Comparison of ENCODE assay signal across 26 mouse cellular contexts in genomic region chr12:25355217-25355616, GRCm38 (mm10).
A peak's percentile ranks its signal among the peaks of the same experiment; 100 is the strongest.
DNase-seq lines count a peak whose midpoint lies in the region; ATAC-seq and TF ChIP-seq lines count a peak whose summit lies in the region.
"Had no signal": no experiment of that assay in that cellular context is flagged by ENCODE, and none has a peak within 500 bp of the region (broad histone marks: within the 10 kb centered on the region; RNA-seq: fewer than 3 reads in every experiment).

No protein-coding gene starts in this region.

- ATAC-seq in lung, embryonic 14.5 days (ENCODE audit: insufficient read depth) = no peak
- no peak for ATAC-seq in stomach, postnatal 0 days (ENCODE audit: low FRiP score, low TSS enrichment)
- no peak for ATAC-seq in forebrain, embryonic 15.5 days (replicated peaks)
- ATAC-seq: activated CD4-positive, CD25-positive, alpha-beta regulatory T cell, adult 4 months; forebrain, embryonic 13.5 days; inflammation-experienced regulatory T-cells, adult 6 months had no signal

- 0 out of 2 replicates have a peak, but pooled peaks have one; percentile 4 for TF ChIP-seq CTCF in heart, adult 2 months (IDR thresholded peaks at IDR 0.05)
- TF ChIP-seq CTCF in lung, embryonic 14.5 days (IDR thresholded peaks at IDR 0.05; ENCODE audit: low read depth) = peak; percentile 8; the same call in 1 of the 2 replicates
- peak; percentile 39; the same call in 1 of the 2 replicates for TF ChIP-seq CTCF in stomach, postnatal 0 days (IDR thresholded peaks at IDR 0.05; ENCODE audit: low read depth)

- 61% methylated on average over 1 of the region's 1 CpGs for WGBS in heart, adult 2 months
- WGBS in lung, embryonic 14.5 days = 63% methylated on average over 1 of the region's 1 CpGs
- WGBS in stomach, postnatal 0 days = 56% methylated on average over 1 of the region's 1 CpGs
- 58% methylated on average over 1 of the region's 1 CpGs for WGBS in forebrain, embryonic 15.5 days

- no peak for DNase-seq in heart, adult 2 months
- DNase-seq in heart, adult 11 months = no peak
- no peak for DNase-seq in lung, embryonic 14.5 days
- no peak for DNase-seq in lung, postnatal 4 days
- DNase-seq in ZHBTc4 (ENCODE audit: low read depth, low spot score) = peak; percentile 16
- no peak for DNase-seq in stomach, postnatal 0 days (ENCODE audit: low spot score)
- no peak for DNase-seq in kidney, postnatal 36 days
- DNase-seq: adrenal gland, adult 8-10 months; cerebellum, adult 8-10 months; cerebellum, postnatal 25 days; gastrocnemius, postnatal 25 days; heart, postnatal 14 days; kidney, adult 8-10 months; kidney, postnatal 14 days; left cerebral cortex, postnatal 4 days; liver, embryonic 13.5 days; lung, postnatal 36 days; midbrain, embryonic 14.5 days; thymus, postnatal 36 days had no signal

- TF ChIP-seq EP300 in heart, adult 2 months (IDR thresholded peaks at IDR 0.05; ENCODE audit: insufficient read depth, low read depth, low read length) = no peak
- TF ChIP-seq EP300 in stomach, postnatal 0 days (optimal IDR thresholded peaks at IDR 0.05) = no peak

- H3K4me1 ChIP-seq in heart, adult 2 months (ENCODE audit: control insufficient read depth, insufficient read depth, low read length) = no peaks in the 10 kb centered on the region
- H3K4me1 ChIP-seq in lung, embryonic 14.5 days (ENCODE audit: insufficient read depth) = no peaks in the 10 kb centered on the region
- no peaks in the 10 kb centered on the region for H3K4me1 ChIP-seq in stomach, postnatal 0 days (replicated peaks; ENCODE audit: control insufficient read depth, insufficient read depth)
- H3K4me1 ChIP-seq in forebrain, embryonic 15.5 days = no peaks in the 10 kb centered on the region
- H3K4me1 ChIP-seq: forebrain, embryonic 13.5 days; hindbrain, embryonic 15.5 days; liver, embryonic 13.5 days; lung, embryonic 15.5 days had no signal

- no peaks in the 10 kb centered on the region for H3K9me3 ChIP-seq in lung, embryonic 14.5 days (ENCODE audit: low read depth, low read length)
- H3K9me3 ChIP-seq in stomach, postnatal 0 days (ENCODE audit: control insufficient read depth, low read length) = no peaks in the 10 kb centered on the region
- no peaks in the 10 kb centered on the region for H3K9me3 ChIP-seq in forebrain, embryonic 15.5 days
- H3K9me3 ChIP-seq: forebrain, embryonic 13.5 days; hindbrain, embryonic 10.5 days; hindbrain, embryonic 15.5 days; liver, embryonic 13.5 days; lung, embryonic 15.5 days had no signal

- H3K4me3 ChIP-seq in heart, adult 2 months = no peak overlapping the region
- no peak overlapping the region for H3K4me3 ChIP-seq in lung, embryonic 14.5 days (ENCODE audit: low read depth, low read length)
- no peak overlapping the region for H3K4me3 ChIP-seq in stomach, postnatal 0 days (ENCODE audit: low read depth, low read length)
- H3K4me3 ChIP-seq in forebrain, embryonic 15.5 days = no peak overlapping the region
- H3K4me3 ChIP-seq: forebrain, embryonic 13.5 days; hindbrain, embryonic 10.5 days; hindbrain, embryonic 15.5 days; liver, embryonic 13.5 days; lung, embryonic 15.5 days had no signal

- intact Hi-C loops in heart, adult 2 months (cut with DNase I) = no loop called here

- no peaks in the 10 kb centered on the region for H3K27me3 ChIP-seq in heart, adult 2 months (ENCODE audit: control insufficient read depth, insufficient read depth, low read length)
- H3K27me3 ChIP-seq in lung, embryonic 14.5 days (ENCODE audit: insufficient read depth, low read length) = no peaks in the 10 kb centered on the region
- H3K27me3 ChIP-seq in stomach, postnatal 0 days (ENCODE audit: control insufficient read depth, insufficient read depth, low read length) = no peaks in the 10 kb centered on the region
- no peaks in the 10 kb centered on the region for H3K27me3 ChIP-seq in forebrain, embryonic 15.5 days
- H3K27me3 ChIP-seq: forebrain, embryonic 13.5 days; hindbrain, embryonic 15.5 days; liver, embryonic 13.5 days; lung, embryonic 15.5 days had no signal

- H3K27ac ChIP-seq in heart, adult 2 months = no peak overlapping the region
- no peak overlapping the region for H3K27ac ChIP-seq in lung, embryonic 14.5 days (ENCODE audit: low read depth)
- H3K27ac ChIP-seq in stomach, postnatal 0 days (replicated peaks) = no peak overlapping the region
- no peak overlapping the region for H3K27ac ChIP-seq in forebrain, embryonic 15.5 days (replicated peaks)
- H3K27ac ChIP-seq: forebrain, embryonic 13.5 days; hindbrain, embryonic 10.5 days; hindbrain, embryonic 15.5 days; liver, embryonic 13.5 days; lung, embryonic 15.5 days had no signal

- no peak overlapping the region for H3K9ac ChIP-seq in heart, adult 2 months (ENCODE audit: low read depth, low read length)
- H3K9ac ChIP-seq in lung, embryonic 14.5 days = no peak overlapping the region
- no peak overlapping the region for H3K9ac ChIP-seq in stomach, postnatal 0 days (ENCODE audit: low read length)
- no peak overlapping the region for H3K9ac ChIP-seq in forebrain, embryonic 15.5 days (replicated peaks)
- H3K9ac ChIP-seq: forebrain, embryonic 13.5 days; hindbrain, embryonic 15.5 days; liver, embryonic 13.5 days; lung, embryonic 15.5 days had no signal

- no peaks in the 10 kb centered on the region for H3K79me2 ChIP-seq in heart, adult 2 months (replicated peaks; ENCODE audit: control insufficient read depth, insufficient read depth, low read length)

- no peak for TF ChIP-seq POLR2A in heart, adult 2 months (IDR thresholded peaks at IDR 0.05; ENCODE audit: insufficient read depth, low read depth, low read length)

- H3K4me2 ChIP-seq in lung, embryonic 14.5 days = no peak overlapping the region
- no peak overlapping the region for H3K4me2 ChIP-seq in stomach, postnatal 0 days (replicated peaks; ENCODE audit: low read depth)
- H3K4me2 ChIP-seq in forebrain, embryonic 15.5 days (replicated peaks) = no peak overlapping the region
- H3K4me2 ChIP-seq: forebrain, embryonic 13.5 days; hindbrain, embryonic 15.5 days; liver, embryonic 13.5 days; lung, embryonic 15.5 days had no signal

- H3K36me3 ChIP-seq in heart, adult 2 months (ENCODE audit: control insufficient read depth, insufficient read depth, low read length) = no peaks in the 10 kb centered on the region
- no peaks in the 10 kb centered on the region for H3K36me3 ChIP-seq in lung, embryonic 14.5 days (ENCODE audit: insufficient read depth)
- H3K36me3 ChIP-seq in stomach, postnatal 0 days (ENCODE audit: control insufficient read depth, insufficient read depth, low read length) = no peaks in the 10 kb centered on the region
- H3K36me3 ChIP-seq in forebrain, embryonic 15.5 days = no peaks in the 10 kb centered on the region
- H3K36me3 ChIP-seq: hindbrain, embryonic 10.5 days; hindbrain, embryonic 15.5 days; liver, embryonic 13.5 days; lung, embryonic 15.5 days had no signal
